Mouse (Mus musculus) C2C12 (cell line): ENCODE measurements around the gene Bag3. TPM values are rescaled to one million over a fixed set of nuclear protein-coding genes. Genes with fewer than 3 reads are reported as not detected.

Experiments used
- H3K27me3 ChIP-seq: one replicate; pipeline ENCODE4 v1.6.1; 2011; ENCODE audit not compliant: control insufficient read depth, insufficient read depth, insufficient read length
- H3K36me3 ChIP-seq: one replicate; pipeline ENCODE4 v1.6.1; 2011; ENCODE audit not compliant: control insufficient read depth, insufficient read depth
- H3K4me3 ChIP-seq: one replicate; pipeline ENCODE4 v1.5.1; 2011; ENCODE audit warnings: mild to moderate bottlenecking, control low read depth; ENCODE audit not compliant: poor library complexity, insufficient read depth, severe bottlenecking
- H3K79me2 ChIP-seq: one replicate; pipeline ENCODE4 v1.6.1; 2011; ENCODE audit not compliant: control insufficient read depth, insufficient read depth
- H3K79me3 ChIP-seq: one replicate; pipeline ENCODE4 v1.6.1; 2011; ENCODE audit warnings: low read depth, control low read depth
- H3ac ChIP-seq: one replicate; pipeline ENCODE3; 2011; ENCODE audit warnings: low read depth; ENCODE audit not compliant: control insufficient read depth, insufficient read length
- CEBPB ChIP-seq: IDR thresholded peaks from one replicate; pipeline ENCODE4 v1.6.1; 2011; ENCODE audit warnings: low read depth, mild to moderate bottlenecking, control low read depth, moderate library complexity
- CTCF ChIP-seq: IDR thresholded peaks from one replicate; pipeline ENCODE4 v1.5.1; 2011; ENCODE audit not compliant: control insufficient read depth, insufficient read depth, insufficient read length
- FOSL1 ChIP-seq: IDR thresholded peaks from one replicate; pipeline ENCODE4 v1.8.0; 2011; ENCODE audit warnings: mild to moderate bottlenecking, low read length; ENCODE audit not compliant: poor library complexity, insufficient read depth, severe bottlenecking
- MAX ChIP-seq: IDR thresholded peaks from one replicate; pipeline ENCODE4 v1.6.1; 2011; ENCODE audit warnings: mild to moderate bottlenecking, control low read depth
- MYOD1 ChIP-seq: IDR thresholded peaks from one replicate; pipeline ENCODE4 v1.6.1; 2011; ENCODE audit warnings: low read depth; ENCODE audit not compliant: control insufficient read depth, insufficient read length
- MYOG ChIP-seq: IDR thresholded peaks from one replicate; pipeline ENCODE4 v1.6.1; 2011; ENCODE audit not compliant: control insufficient read depth, insufficient read length; ENCODE audit errors: extremely low read depth
- USF1 ChIP-seq: IDR thresholded peaks from one replicate; pipeline ENCODE4 v1.6.1; 2011; ENCODE audit warnings: low read depth, mild to moderate bottlenecking, control low read depth, moderate library complexity
- polyA plus RNA-seq: library from polyadenylated mRNA; unstranded; fragments of >200 nt; fragmentation: generic; extraction: Trizol; gene quantifications from one replicate; pipeline ENCODE4 v1.2.1, GENCODE M21; 2012; ENCODE audit warnings: missing spikeins

The Bag3 gene
- polyA plus RNA-seq, 1 experiment: 78.2 TPM

DNA sequence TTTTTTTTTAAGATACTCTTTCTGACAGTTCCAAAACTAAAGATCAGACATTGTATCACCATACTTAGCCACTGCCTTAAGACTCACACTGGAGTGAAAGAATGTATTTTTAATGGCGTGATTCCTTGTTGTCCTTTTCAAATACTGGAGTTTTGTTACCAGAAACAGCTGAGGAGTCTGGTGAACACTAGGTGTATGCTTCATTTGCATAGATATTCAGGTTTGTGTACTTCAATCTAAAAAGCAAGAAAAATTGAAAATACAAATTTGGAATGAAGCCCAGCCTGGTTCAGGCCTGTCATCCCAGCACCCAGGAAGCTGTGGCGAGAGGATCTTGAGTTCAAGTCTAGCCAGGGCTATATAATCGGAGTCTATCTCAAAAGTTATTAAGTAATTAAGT lies 1.2 kb downstream of the Bag3 start:
- peaks cover 54% of the 10 kb centered on the region for H3K79me3 ChIP-seq
- H3K79me2 ChIP-seq: peaks cover 60% of the 10 kb centered on the region
- H3K36me3 ChIP-seq: peaks cover 13% of the 10 kb centered on the region
- no peaks in the 10 kb centered on the region for H3K27me3 ChIP-seq
- peak overlapping the region; percentile 23 for H3ac ChIP-seq
- H3K4me3 ChIP-seq: peak overlapping the region; percentile 63
- TF ChIP-seq CEBPB (no peak), FOSL1 (no peak), CTCF (no peak), USF1 (no peak), MYOG (no peak), MAX (no peak)

DNA sequence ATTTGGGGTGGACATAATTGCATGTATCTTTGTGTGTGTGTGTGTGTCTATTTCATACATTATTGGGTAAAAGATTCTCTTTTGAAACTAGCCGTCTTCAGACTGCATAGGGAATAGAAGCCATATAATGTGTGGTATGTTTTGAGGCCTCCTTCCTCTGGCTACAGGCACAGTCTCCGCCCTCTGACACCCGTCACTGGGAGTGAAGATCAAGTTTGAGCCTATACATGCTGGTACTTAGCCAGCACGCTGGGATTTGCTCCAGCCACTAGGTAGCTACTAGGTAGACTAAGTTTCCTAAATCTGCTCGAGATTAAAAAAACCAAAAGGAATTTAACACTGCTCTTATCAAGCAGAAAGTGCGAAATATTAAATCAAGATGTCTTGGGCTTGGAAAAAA lies 3.2 kb downstream of the Bag3 start:
- H3K36me3 ChIP-seq: peaks cover 13% of the 10 kb centered on the region
- H3K27me3 ChIP-seq: no peaks in the 10 kb centered on the region
- H3K79me2 ChIP-seq: peaks cover 80% of the 10 kb centered on the region
- no peak overlapping the region for H3ac ChIP-seq
- no peak overlapping the region for H3K4me3 ChIP-seq
- TF ChIP-seq FOSL1 (no peak), MYOG (no peak), USF1 (no peak), MAX (no peak), MYOD1 (no peak), CTCF (no peak), CEBPB (no peak)
- H3K79me3 ChIP-seq: peaks cover 69% of the 10 kb centered on the region

DNA sequence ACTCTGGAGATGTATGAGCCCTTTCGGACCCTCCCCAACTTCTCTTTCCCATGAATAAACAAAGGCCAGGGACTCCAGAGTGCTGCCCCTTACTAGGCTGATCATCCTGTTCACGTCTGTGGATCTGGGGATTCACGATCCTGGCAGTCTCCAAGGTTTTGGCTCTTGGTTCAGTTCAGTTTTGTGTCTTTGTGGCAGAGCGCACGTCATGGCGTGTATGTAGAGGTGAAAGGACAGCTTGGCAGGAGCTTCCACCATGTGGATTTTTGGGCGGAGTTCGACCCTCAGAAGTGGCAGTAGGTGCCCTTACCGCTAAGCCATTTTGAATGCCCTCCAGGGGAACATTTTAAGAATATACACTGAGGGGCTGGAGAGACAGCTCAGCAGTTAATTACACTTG lies 5.2 kb downstream of the Bag3 start:
- H3K36me3 ChIP-seq: peaks cover 16% of the 10 kb centered on the region
- H3K79me2 ChIP-seq: peaks cover 99% of the 10 kb centered on the region
- no peak for TF ChIP-seq MAX
- TF ChIP-seq MYOD1: no peak
- no peaks in the 10 kb centered on the region for H3K27me3 ChIP-seq
- H3ac ChIP-seq: no peak overlapping the region
- H3K4me3 ChIP-seq: no peak overlapping the region
- peaks cover 85% of the 10 kb centered on the region for H3K79me3 ChIP-seq

- H3K4me3 ChIP-seq: no peak overlapping the region
- peaks cover 91% of the 10 kb centered on the region for H3K79me3 ChIP-seq
- no peaks in the 10 kb centered on the region for H3K27me3 ChIP-seq
Observed at GRCm38 (mm10) chr7:128529126-128529525, 5.7 kb downstream of the Bag3 start.

DNA sequence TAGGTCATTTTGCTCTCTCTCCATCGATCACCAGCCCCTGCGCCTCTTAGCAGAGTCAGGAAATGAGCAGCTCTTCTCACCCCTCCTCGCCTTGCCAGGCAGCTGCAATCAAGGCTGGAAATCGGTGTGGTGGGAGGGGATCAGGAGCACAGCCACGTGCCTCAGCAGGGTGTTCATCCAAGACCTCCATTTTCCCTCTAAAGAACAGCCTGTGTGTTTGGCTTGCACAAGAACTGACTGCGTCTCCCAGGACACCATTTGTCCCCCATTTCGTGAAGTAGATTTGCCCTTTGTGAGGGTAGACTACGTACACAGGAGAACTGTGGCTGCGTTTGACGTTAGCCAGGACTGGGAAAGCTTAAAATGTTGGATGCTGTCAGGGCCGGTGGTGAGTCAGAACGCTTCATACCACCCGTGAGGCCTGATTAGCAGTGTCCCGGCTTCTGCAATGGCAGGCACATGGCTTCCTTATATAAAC lies 6.2 kb downstream of the Bag3 start:
- H3ac ChIP-seq: no peak overlapping the region

More at GRCm38 (mm10) chr7:128529126-128529525, 5.7 kb downstream of the Bag3 start:
- no peak for TF ChIP-seq USF1
- TF ChIP-seq MAX: no peak
- TF ChIP-seq CEBPB: no peak
- TF ChIP-seq MYOD1: no peak
- TF ChIP-seq MYOG: no peak
- no peak for TF ChIP-seq FOSL1
- no peak for TF ChIP-seq CTCF
- H3ac ChIP-seq: peak overlapping the region; percentile 70
- H3K36me3 ChIP-seq: peaks cover 16% of the 10 kb centered on the region
- peaks cover 100% of the 10 kb centered on the region for H3K79me2 ChIP-seq

GRCm38 (mm10) chr7:128531031-128531430 lies 7.6 kb downstream of the Bag3 start:
- H3K79me3 ChIP-seq: peaks cover 91% of the 10 kb centered on the region
- H3K36me3 ChIP-seq: peaks cover 10% of the 10 kb centered on the region
- peaks cover 100% of the 10 kb centered on the region for H3K79me2 ChIP-seq
- H3K4me3 ChIP-seq: no peak overlapping the region
- peak overlapping the region; percentile 34 for H3ac ChIP-seq
- H3K27me3 ChIP-seq: no peaks in the 10 kb centered on the region
- TF ChIP-seq MYOG (no peak), CTCF (no peak), CEBPB (no peak), MAX (no peak), USF1 (no peak), FOSL1 (no peak), MYOD1 (no peak)

More for the DNA sequence above, 6.2 kb downstream of the Bag3 start:
- TF ChIP-seq CTCF (no peak), MAX (peak; percentile 72), MYOD1 (no peak), USF1 (peak; percentile 56), FOSL1 (no peak)
- peaks cover 16% of the 10 kb centered on the region for H3K36me3 ChIP-seq
- no peak overlapping the region for H3K4me3 ChIP-seq
- no peaks in the 10 kb centered on the region for H3K27me3 ChIP-seq
- peaks cover 91% of the 10 kb centered on the region for H3K79me3 ChIP-seq
- H3K79me2 ChIP-seq: peaks cover 100% of the 10 kb centered on the region
